Mouse (Mus musculus) inflammation-experienced regulatory T-cells, adult 6 months (primary cell): Measurements from ENCODE around the gene Sbds. TPM values are rescaled to one million over a fixed set of nuclear protein-coding genes. Genes with fewer than 3 reads are reported as not detected.

Experiments
- ATAC-seq: one replicate; pipeline ENCODE4 v1.8.0; 2017
- polyA plus RNA-seq, 3 experiments: library from polyadenylated mRNA; unstranded; fragments of 100-300 nt; shearing (Covaris generic); gene quantifications; one replicate each; pipeline ENCODE4 v1.2.1; 2017

Sbds gene
- polyA plus RNA-seq, result 100 to 1,000 TPM; 108 to 150 (median 130) TPM

- peak; percentile 76 for ATAC-seq
These were observed at the start of gene Sbds, which contains the start of gene Tyw1 for GRCm38 (mm10) chr5:130255017-130255720. Gene Sbds, minus strand, starts transcription at chr5:130255530. Gene Tyw1, plus strand, starts transcription at chr5:130255619.

- ATAC-seq, result no peak
These were observed 48.3 kb upstream of the Sbds start for GRCm38 (mm10) chr5:130303611-130304010.

GRCm38 (mm10) chr5:130299526-130299925 lies 44.2 kb upstream of the Sbds start:
- ATAC-seq, result no peak

GRCm38 (mm10) chr5:130298831-130299460 lies 43.6 kb upstream of the Sbds start:
- ATAC-seq, result no peak

- ATAC-seq, result no peak
These were observed 40.7 kb upstream of the Sbds start for GRCm38 (mm10) chr5:130296071-130296470.

- no peak for ATAC-seq
These were observed 39.3 kb upstream of the Sbds start for GRCm38 (mm10) chr5:130294598-130294997.

GRCm38 (mm10) chr5:130293941-130294340 lies 38.6 kb upstream of the Sbds start:
- ATAC-seq, result no peak

- ATAC-seq, result no peak
These were observed 37.6 kb upstream of the Sbds start for GRCm38 (mm10) chr5:130292976-130293375.

GRCm38 (mm10) chr5:130290775-130291174 lies 35.4 kb upstream of the Sbds start:
- ATAC-seq, result no peak

GRCm38 (mm10) chr5:130290242-130290641 lies 34.9 kb upstream of the Sbds start:
- no peak for ATAC-seq

- ATAC-seq, result no peak
These were observed 32.8 kb upstream of the Sbds start for GRCm38 (mm10) chr5:130288106-130288505.

- ATAC-seq, result no peak
These were observed 27.9 kb upstream of the Sbds start for GRCm38 (mm10) chr5:130283079-130283732.

GRCm38 (mm10) chr5:130278011-130278472 lies 22.7 kb upstream of the Sbds start:
- ATAC-seq, result no peak

GRCm38 (mm10) chr5:130275509-130275908 lies 20.2 kb upstream of the Sbds start:
- ATAC-seq, result peak; percentile 48

- ATAC-seq, result no peak
These were observed 17.7 kb upstream of the Sbds start for GRCm38 (mm10) chr5:130273046-130273445.

- ATAC-seq, result no peak
These were observed 17.0 kb upstream of the Sbds start for GRCm38 (mm10) chr5:130272344-130272743.

GRCm38 (mm10) chr5:130268976-130269375 lies 13.6 kb upstream of the Sbds start:
- no peak for ATAC-seq

GRCm38 (mm10) chr5:130267316-130267715 lies 12.0 kb upstream of the Sbds start:
- peak; percentile 60 for ATAC-seq

- no peak for ATAC-seq
These were observed 11.3 kb upstream of the Sbds start for GRCm38 (mm10) chr5:130266651-130267050.

- no peak for ATAC-seq
These were observed 9.2 kb upstream of the Sbds start for GRCm38 (mm10) chr5:130264433-130265005.

- ATAC-seq, result no peak
These were observed 8.1 kb upstream of the Sbds start for GRCm38 (mm10) chr5:130263454-130263853.

GRCm38 (mm10) chr5:130257303-130257702 lies 2.0 kb upstream of the Sbds start:
- no peak for ATAC-seq

GRCm38 (mm10) chr5:130256678-130257271 lies 1.4 kb upstream of the Sbds start:
- ATAC-seq, result peak; percentile 90
